Mouse (Mus musculus): ENCODE results near the gene Ino80.
"Not testable (repeated sequence)": the region's sequence is repeated elsewhere in the genome, so short reads cannot be mapped to it uniquely, and the experiment has no call there.

The Ino80 gene

GRCm38 (mm10) chr2:119477571-119478396 lies at the start of gene Ino80:
Ino80 (minus strand) TSS chr2:119477687.
- DNase-seq, result peak; percentile 97

GRCm38 (mm10) chr2:119525422-119525821 lies 47.9 kb upstream of the Ino80 start:
- no peak for DNase-seq

- DNase-seq, result no peak
Observed at GRCm38 (mm10) chr2:119523836-119524235, 46.3 kb upstream of the Ino80 start.

GRCm38 (mm10) chr2:119520550-119520949 lies 43.1 kb upstream of the Ino80 start:
- DNase-seq, result no peak

- no peak for DNase-seq
Observed at GRCm38 (mm10) chr2:119516811-119517210, 39.3 kb upstream of the Ino80 start.

GRCm38 (mm10) chr2:119514026-119514522 lies 36.6 kb upstream of the Ino80 start:
- DNase-seq, result no peak

- DNase-seq, result no peak
Observed at GRCm38 (mm10) chr2:119512292-119512691, 34.8 kb upstream of the Ino80 start.

GRCm38 (mm10) chr2:119510856-119511255 lies 33.4 kb upstream of the Ino80 start:
- DNase-seq, result no peak

GRCm38 (mm10) chr2:119508518-119508917 lies 31.0 kb upstream of the Ino80 start:
- DNase-seq, result not testable (repeated sequence)

GRCm38 (mm10) chr2:119507108-119507507 lies 29.6 kb upstream of the Ino80 start:
- DNase-seq, result peak in 1 of 2 experiments; percentile 3

- no peak for DNase-seq
Observed at GRCm38 (mm10) chr2:119500965-119501652, 23.6 kb upstream of the Ino80 start.

GRCm38 (mm10) chr2:119498859-119499258 lies 21.4 kb upstream of the Ino80 start:
- DNase-seq, result no peak

- DNase-seq, result no peak
Observed at GRCm38 (mm10) chr2:119496082-119496481, 18.6 kb upstream of the Ino80 start.

- DNase-seq, result no peak
Observed at GRCm38 (mm10) chr2:119491953-119492352, 14.5 kb upstream of the Ino80 start.

GRCm38 (mm10) chr2:119486488-119486887 lies 9.0 kb upstream of the Ino80 start:
- DNase-seq, result no peak

- DNase-seq, result no peak
Observed at GRCm38 (mm10) chr2:119482307-119482706, 4.8 kb upstream of the Ino80 start.

GRCm38 (mm10) chr2:119478397-119478749 lies 886 bp upstream of the Ino80 start:
- DNase-seq, result no peak

GRCm38 (mm10) chr2:119476621-119477391 lies 681 bp downstream of the Ino80 start:
- DNase-seq, result peak; percentile 69 to 74

GRCm38 (mm10) chr2:119476166-119476565 lies 1.3 kb downstream of the Ino80 start:
- no peak for DNase-seq

GRCm38 (mm10) chr2:119463945-119464344 lies 13.5 kb downstream of the Ino80 start:
- DNase-seq, result no peak

- no peak for DNase-seq
Observed at GRCm38 (mm10) chr2:119463114-119463775, 14.2 kb downstream of the Ino80 start.

- no peak for DNase-seq
Observed at GRCm38 (mm10) chr2:119461028-119461427, 16.5 kb downstream of the Ino80 start.

- DNase-seq, result no peak
Observed at GRCm38 (mm10) chr2:119454558-119454957, 22.9 kb downstream of the Ino80 start.
